Mouse (Mus musculus) Patski (cell line): ENCODE measurements around the gene Bbs9. TPM values are rescaled to one million over a fixed set of nuclear protein-coding genes. Genes with fewer than 3 reads are reported as not detected.

Experiments
- ATAC-seq: fragments of 100-300 bp; one replicate; pipeline ENCODE4 v1.8.0; 2021
- CTCF ChIA-PET: fragments of 350-600 bp; sonication (Branson Sonifier 250); formaldehyde crosslinking; loops from one replicate; lab custom pipeline; 2022; ENCODE audit warnings: inconsistent platforms; lab: Charles Lee
- POLR2A ChIA-PET: fragments of 350-600 bp; sonication (Branson Sonifier 250); formaldehyde crosslinking; loops from one replicate; lab custom pipeline; 2022; ENCODE audit warnings: antibody characterized with exemption, inconsistent platforms; lab: Charles Lee
- DNase-seq: peaks from one replicate; pipeline ENCODE4 v3.0.0-alpha.2; 2011; ENCODE audit warnings: low read depth, low spot score
- H3K27me3 ChIP-seq: fragments of 371-371 bp; one replicate; pipeline ENCODE4 v1.5.1; 2021
- CTCF ChIP-seq: fragments of 100-300 bp; IDR thresholded peaks from one replicate; pipeline ENCODE4 v1.5.1; 2021
- in situ Hi-C: fragments of 300-500 bp; cut with MboI; formaldehyde crosslinking; loops from 3 replicates; pipeline ENCODE4 v1.11.1; 2018; ENCODE audit warnings: low pct_unique_long_range_greater_than_20kb, mixed read lengths
- polyA plus RNA-seq: library from polyadenylated mRNA; unstranded; gene quantifications from one replicate; pipeline ENCODE4 v1.2.3, GENCODE M21; 2021

Bbs9 gene
- polyA plus RNA-seq, 1 experiment from 2014 or later = 12.8 TPM

GRCm38 (mm10) chr9:22788850-22789249 is 313.3 kb downstream of the Bbs9 start:
- H3K27me3 ChIP-seq = no peaks in the 10 kb centered on the region
- TF ChIP-seq CTCF = no peak
- no peak for ATAC-seq
- DNase-seq = no peak
- ChIA-PET CTCF (no interaction called here), POLR2A (no interaction called here)
- in situ Hi-C loops = no loop called here

DNA sequence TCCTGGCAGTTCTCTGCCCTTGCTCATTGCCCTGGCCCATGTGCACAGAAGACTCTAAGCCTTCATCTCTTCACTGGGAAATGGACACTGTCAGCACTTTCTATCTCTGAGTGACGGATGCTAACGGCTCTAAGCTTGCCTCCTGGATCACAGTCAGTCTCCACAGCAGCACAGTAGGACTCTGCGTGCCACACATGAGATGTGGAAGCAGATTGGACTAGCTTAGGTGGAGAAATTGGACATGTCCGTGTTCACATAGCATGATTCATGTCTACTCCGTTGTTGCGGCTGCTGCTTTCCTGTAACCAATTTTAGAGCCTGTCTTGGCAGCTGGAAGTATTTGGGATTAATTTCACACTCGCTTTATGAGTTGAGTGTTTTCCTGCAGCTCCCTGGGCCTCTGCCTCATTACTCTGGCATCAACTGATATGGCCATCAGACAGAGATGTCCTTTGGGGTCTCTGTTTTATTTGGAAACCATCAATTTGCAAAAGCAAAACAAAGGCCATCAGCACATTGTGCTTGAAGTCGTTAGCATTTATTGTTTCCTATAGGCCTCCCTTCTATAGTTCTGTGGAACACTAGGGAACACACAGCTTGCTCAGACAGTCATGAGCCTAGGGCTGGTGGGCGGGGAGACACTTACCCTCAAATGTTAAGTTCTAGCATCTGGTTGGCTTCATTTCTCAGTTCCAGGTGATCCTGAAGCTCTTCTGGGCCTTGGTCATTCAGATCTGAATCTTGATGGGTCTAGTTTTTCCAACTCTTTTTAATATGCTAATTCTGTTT is 314.1 kb downstream of the Bbs9 start:
- ChIA-PET POLR2A (interaction anchor here (0.6 kb wide), 1 partner anchor 186 kb away, joined by 4 read pairs; no protein-coding TSS in a partner anchor), CTCF (no interaction called here)
- no peak for TF ChIP-seq CTCF
- DNase-seq (no peak), ATAC-seq (no peak)
- in situ Hi-C loops = no loop called here
- no peaks in the 10 kb centered on the region for H3K27me3 ChIP-seq

DNA sequence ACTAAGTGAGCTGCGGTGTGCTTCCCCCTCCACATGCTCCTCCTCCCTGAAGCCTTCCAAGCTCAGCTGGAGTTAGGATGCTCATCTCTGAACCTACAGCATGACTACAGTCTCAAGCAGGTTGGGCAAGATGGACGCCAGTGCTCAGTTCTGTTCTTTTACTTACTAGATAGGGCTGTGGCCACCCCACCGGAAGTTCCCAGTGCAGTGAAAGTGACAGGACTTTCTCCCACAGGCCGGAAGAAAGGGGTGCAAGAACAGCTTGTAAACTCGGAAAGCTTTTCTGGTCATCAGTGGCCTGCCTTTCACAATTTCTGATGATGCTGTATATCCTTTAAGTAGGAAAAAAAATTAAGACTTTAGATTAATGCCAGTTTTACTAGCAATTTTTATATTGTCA is 315.7 kb downstream of the Bbs9 start:
- no peaks in the 10 kb centered on the region for H3K27me3 ChIP-seq
- in situ Hi-C loops = no loop called here
- CTCF ChIA-PET = no interaction called here
- ATAC-seq (no peak), DNase-seq (no peak)
- TF ChIP-seq CTCF = no peak
- POLR2A ChIA-PET = no interaction called here

DNA sequence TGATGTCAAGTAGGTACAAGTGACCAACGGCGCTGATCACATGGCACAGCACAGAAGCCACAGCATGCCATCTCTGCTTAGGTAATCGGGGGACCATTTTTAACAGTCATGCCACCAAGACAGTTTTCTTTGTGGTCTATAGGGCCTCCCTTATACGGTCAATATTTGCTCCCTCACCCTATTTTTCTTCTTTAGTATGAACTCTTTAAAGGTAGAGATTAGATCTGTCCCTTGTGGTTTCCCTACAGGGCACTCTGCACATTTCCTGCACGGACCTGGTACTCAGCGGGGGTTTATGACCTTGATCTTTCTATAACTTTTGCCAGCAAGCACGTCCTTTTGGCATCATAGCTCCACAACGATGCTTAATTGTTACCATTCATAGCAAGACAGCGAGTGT is 316.2 kb downstream of the Bbs9 start:
- in situ Hi-C loops = no loop called here
- ATAC-seq (no peak), DNase-seq (no peak)
- H3K27me3 ChIP-seq = no peaks in the 10 kb centered on the region
- POLR2A ChIA-PET = no interaction called here
- no peak for TF ChIP-seq CTCF
- CTCF ChIA-PET = interaction anchor here (1.4 kb wide), 1 partner anchor 24 kb away, joined by 5 read pairs; no protein-coding TSS in a partner anchor

GRCm38 (mm10) chr9:22793698-22794097 is 318.2 kb downstream of the Bbs9 start:
- in situ Hi-C loops = no loop called here
- CTCF ChIA-PET = interaction anchor here (1.0 kb wide), 1 partner anchor 22 kb away, joined by 3 read pairs; no protein-coding TSS in a partner anchor
- ATAC-seq = no peak
- POLR2A ChIA-PET = no interaction called here
- no peak for TF ChIP-seq CTCF
- no peaks in the 10 kb centered on the region for H3K27me3 ChIP-seq
- DNase-seq = no peak

GRCm38 (mm10) chr9:22800675-22801074 is 325.2 kb downstream of the Bbs9 start:
- ATAC-seq (no peak), DNase-seq (no peak)
- in situ Hi-C loops = no loop called here
- POLR2A ChIA-PET = no interaction called here
- no peaks in the 10 kb centered on the region for H3K27me3 ChIP-seq
- CTCF ChIA-PET = no interaction called here
- no peak for TF ChIP-seq CTCF

DNA sequence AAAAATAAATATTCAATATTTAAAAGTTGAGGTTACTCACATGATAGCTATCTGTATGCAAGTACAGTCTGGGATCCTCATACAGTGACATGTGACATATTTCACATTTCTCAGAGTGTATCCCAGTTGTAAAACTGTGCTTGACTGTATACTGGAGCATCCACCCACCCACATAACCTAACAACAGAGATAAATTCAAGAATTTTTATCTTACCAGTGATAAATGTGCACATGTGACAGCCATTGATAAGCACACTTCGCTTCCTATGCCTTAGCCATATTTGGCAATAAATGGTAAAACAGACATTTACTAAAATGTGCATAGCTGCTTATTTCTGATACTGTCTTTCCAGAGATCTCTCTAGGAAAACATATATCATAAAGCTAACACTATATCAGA is 330.5 kb downstream of the Bbs9 start:
- CTCF ChIA-PET = no interaction called here
- no peaks in the 10 kb centered on the region for H3K27me3 ChIP-seq
- TF ChIP-seq CTCF = no peak
- POLR2A ChIA-PET = interaction anchor here (0.6 kb wide), 1 partner anchor 57 kb away, joined by 4 read pairs; no protein-coding TSS in a partner anchor
- no peak for ATAC-seq
- in situ Hi-C loops = no loop called here
- DNase-seq = no peak

- in situ Hi-C loops = no loop called here
- DNase-seq (no peak), ATAC-seq (no peak)
- TF ChIP-seq CTCF = no peak
- CTCF ChIA-PET = no interaction called here
- POLR2A ChIA-PET = interaction anchor here (0.6 kb wide), 1 partner anchor 57 kb away, joined by 4 read pairs; no protein-coding TSS in a partner anchor
- no peaks in the 10 kb centered on the region for H3K27me3 ChIP-seq
Observed at GRCm38 (mm10) chr9:22806494-22806893, 331.0 kb downstream of the Bbs9 start.

DNA sequence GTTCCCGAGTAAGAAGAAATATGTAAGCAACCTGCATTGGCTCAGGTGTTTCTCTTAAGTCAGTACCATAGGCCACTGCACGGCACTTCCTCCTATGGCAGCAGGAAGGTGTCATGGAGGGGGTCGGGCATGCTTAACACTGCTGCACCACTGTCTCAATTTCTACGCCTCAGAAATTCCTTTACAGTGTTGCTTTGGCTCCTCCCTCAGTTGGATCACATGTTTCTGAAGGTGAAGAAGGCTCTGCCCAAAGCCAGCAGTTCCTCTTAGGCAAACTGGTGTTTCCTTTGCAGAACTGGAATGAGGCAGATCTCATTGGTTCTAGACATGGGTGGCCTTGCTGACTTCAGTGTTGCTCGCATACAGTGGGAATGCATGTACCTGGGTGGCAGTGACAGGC is 332.2 kb downstream of the Bbs9 start:
- ChIA-PET CTCF (no interaction called here), POLR2A (no interaction called here)
- H3K27me3 ChIP-seq = no peaks in the 10 kb centered on the region
- TF ChIP-seq CTCF = no peak
- ATAC-seq (no peak), DNase-seq (no peak)
- in situ Hi-C loops = no loop called here

- H3K27me3 ChIP-seq = no peaks in the 10 kb centered on the region
- no peak for TF ChIP-seq CTCF
- ATAC-seq (no peak), DNase-seq (no peak)
- POLR2A ChIA-PET = no interaction called here
- in situ Hi-C loops = no loop called here
- CTCF ChIA-PET = no interaction called here
Observed at GRCm38 (mm10) chr9:22809621-22810126, 334.2 kb downstream of the Bbs9 start.

DNA sequence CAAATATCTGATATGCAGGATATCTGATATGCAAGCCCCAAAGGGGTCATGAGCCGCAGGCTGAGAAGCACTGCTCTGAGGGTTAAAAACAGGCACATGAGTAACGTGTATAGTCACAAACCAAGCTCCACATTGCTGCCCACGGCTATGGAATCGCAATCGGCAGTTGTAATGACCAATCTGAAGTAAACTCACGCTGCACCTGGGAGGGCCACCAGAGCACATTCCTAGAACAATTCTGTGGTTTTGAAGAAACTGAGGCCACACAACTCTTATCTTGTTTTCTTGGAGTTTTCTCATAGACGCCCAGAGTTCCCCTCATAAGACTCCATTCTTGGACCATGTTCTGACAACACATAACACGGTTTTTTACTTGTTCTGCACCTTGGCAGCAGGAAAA is 334.9 kb downstream of the Bbs9 start:
- TF ChIP-seq CTCF = no peak
- in situ Hi-C loops = no loop called here
- no peak for ATAC-seq
- no peaks in the 10 kb centered on the region for H3K27me3 ChIP-seq
- ChIA-PET CTCF (no interaction called here), POLR2A (no interaction called here)
- DNase-seq = no peak
